Mouse (Mus musculus) neutrophil, adult 5-6 weeks (primary cell): Measurements from ENCODE around the gene Dhx34. TPM values are rescaled to one million over a fixed set of nuclear protein-coding genes. Genes with fewer than 3 reads are reported as not detected.

Experiments
- ATAC-seq: fragments of 151-379, 151-347 bp; 2 replicates; pipeline ENCODE4 v1.8.0; 2017; ENCODE audit warnings: mild to moderate bottlenecking, moderate TSS enrichment; ENCODE audit not compliant: insufficient number of reproducible peaks, poor library complexity, low FRiP score, severe bottlenecking; ENCODE audit errors: extremely low read depth
- total RNA-seq: library from RNA; stranded (forward); fragments of 200-1000 nt; gene quantifications from 2 replicates; pipeline ENCODE4 v1.2.3, GENCODE M21; 2017

Dhx34 gene
- total RNA-seq, 1 experiment from 2014 or later, result 12.5 TPM

DNA sequence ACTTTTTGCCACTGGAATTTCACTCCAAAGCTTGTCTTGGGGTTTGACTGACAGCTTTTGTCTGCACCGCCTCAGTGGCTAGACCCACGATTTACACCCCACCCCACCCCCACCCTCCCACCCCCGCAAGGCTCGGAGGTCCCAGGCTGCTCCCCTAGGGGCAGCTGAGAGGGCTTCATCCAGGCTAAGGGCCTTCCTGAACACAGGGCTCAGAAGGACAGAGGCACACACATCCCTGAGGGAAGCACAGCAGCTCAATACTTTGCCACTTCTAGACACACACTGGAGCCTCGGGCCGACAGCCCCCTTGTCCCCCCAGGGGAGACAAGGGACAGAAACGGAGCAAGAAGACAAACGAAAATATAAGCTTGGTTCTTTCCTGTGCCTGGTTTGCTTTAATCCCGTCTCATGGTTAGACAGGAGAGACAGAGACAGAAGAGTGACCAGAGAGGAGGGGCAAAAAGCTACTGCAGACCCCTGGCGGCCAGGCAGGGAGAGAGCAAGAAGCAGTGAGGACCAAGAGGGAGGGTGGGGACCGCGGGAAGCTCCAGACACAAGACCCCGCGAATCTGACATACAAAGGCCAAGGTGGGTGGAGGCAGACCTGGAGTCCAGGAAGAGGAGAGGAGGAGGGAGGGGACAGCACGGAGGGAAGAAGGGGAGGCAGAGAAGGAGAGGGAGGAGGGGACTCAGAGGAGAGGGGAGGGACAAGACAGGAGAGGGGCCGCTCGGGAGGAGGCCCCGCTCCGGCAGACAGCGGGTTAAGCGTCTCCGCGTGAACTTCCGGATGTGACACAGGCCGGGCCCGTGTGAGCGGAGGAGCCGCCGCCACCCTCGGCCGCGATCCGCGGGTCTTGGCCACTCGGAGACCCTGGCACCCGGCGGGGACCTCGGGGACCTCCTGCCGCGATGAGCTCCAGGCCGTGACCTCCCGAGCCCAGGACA lies 47.0 kb downstream of the Dhx34 start, which contains the start of gene Meis3:
Gene Meis3 (plus strand): TSS at position 494 of the 945 bp plus-strand sequence.
- ATAC-seq, result peak; percentile 15; the same call in 1 of the 2 replicates

DNA sequence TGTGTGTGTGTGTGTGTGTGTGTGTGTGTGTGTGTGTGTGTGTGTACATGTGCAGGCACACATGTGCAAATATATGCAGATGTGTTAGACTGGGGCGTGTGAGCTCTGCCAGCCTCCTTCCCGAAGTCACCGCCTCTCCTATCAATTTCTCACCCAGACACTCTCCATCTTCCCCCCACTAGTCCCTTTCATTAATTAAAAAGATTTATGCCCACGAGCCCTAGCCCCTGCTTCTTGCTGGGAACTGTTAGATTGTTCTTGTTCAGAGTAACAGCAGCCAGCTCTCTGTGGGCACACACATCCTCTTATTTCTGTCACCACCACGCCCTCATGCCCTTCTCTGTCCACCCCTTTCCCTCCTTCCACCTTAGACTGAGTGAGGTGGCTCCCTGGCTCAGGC lies 48.7 kb downstream of the Dhx34 start:
- no peak for ATAC-seq

DNA sequence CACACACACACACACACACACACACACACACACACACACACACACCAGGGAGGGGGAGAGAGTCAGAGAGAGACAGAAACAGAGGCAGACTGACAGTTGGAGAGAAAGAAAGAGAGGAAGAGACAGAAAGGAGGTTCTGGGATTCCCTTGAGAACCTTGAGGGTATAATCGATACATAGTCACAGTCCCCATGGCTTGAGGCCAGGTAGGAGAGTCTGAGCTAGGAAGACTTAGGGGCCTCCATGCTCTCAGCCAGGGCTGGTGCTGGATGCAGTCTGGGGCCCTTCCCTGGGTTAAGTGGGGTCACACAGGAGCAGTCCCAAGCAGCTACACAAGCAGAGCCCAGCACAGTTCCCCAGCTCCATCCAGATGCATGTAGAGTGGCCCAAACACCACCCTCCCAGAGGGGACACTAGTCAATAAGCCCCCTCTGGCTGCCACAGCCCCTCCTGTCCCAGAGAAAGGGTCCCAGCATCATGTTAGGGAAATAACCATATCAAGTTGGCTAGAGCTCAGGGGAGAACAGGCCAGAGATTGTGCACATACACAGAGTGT lies 49.2 kb downstream of the Dhx34 start:
- no peak for ATAC-seq

DNA sequence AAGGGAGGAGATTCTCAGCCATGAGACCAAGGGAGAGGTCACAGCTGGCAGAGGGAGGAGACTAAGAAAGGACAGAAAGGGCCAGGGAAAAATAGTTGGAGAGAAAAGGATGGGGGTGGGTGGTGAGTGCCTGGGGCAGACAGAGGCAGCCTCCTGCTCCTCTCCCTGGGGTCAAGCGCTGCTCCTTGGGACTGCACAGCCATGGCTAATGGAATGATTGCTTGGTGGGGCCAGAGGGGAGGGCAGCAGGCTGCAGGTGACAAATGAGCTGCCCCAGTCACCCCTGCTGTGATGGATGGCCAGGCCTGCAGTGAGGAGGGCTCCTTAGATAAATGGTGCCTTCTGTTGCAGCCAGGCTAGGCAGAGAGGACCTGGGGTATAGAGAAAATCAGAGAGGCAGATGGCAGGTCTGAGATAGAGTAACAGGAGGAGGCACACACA lies 49.7 kb downstream of the Dhx34 start:
- no peak for ATAC-seq

DNA sequence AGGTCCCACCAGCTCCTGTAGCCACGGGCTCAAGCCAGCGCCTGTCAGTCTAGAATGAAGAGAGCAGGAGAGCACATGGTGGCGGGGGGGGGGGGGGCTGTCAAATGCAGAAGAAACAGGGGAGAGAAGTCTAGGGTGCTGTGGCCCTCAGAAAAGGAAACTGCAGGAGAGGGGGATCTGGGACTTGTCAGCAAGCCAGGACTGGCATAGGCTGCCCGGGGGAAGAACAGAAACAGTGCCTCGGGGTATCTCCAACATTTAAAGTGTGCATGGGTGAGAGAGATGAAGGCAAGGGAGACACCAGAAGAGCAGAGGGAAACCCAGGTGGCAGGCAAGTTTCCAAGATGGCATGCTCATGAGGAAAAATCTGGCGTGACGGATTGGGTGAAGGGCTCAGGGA lies 59.8 kb downstream of the Dhx34 start:
- ATAC-seq, result no peak

DNA sequence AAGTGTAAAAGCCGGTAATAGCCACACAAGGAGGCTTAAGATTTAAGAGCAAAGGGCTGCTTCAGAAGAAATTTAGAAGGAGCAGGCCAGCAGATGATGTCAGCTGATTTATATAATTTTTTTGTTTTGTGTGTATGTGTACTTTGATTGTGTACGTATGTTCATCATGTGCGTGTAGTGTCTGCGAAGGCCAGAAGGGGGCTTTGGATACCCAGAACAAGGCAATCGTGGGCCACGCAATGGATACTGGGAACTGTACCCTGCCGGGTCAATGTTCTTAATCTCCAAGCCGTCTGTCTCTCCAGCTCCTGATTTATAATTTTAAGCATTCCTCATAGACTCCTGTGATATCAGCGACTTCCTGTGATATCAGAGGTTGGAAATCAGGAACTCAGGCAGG lies 60.5 kb downstream of the Dhx34 start:
- ATAC-seq, result no peak

DNA sequence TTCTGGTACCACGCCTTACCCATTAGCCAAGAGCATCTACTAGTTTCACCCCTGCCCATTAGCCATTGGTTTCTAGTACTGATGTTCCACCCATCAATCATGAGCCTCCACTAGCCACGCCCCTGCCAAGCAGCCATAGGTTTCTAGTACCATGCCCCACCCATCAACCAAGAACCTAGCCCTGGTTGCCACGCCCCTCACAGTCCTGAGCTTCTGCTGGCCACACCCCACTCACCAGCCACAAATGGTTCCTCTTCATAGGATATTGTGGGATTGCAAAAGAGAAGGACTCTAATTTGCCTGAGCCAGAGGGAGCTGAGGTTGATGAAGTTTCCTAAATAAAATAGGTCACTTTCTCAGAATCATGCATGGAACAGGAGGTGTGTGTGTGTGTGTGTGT lies 61.1 kb downstream of the Dhx34 start:
- ATAC-seq, result no peak

DNA sequence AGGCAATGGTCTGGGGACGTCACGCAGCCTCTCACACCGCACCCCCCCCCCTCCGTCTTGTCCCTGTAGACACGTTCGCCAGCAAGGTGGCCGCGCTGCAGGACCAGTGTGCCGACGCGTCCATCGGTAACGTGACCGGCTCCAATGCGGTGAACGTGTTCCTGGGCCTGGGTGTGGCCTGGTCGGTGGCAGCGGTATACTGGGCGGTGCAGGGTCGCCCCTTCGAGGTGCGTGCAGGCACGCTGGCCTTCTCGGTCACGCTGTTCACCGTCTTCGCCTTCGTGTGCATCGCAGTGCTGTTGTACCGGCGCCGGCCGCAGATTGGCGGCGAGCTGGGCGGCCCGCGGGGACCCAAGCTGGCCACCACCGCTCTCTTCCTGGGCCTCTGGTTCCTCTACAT lies 63.1 kb downstream of the Dhx34 start:
- ATAC-seq, result no peak

DNA sequence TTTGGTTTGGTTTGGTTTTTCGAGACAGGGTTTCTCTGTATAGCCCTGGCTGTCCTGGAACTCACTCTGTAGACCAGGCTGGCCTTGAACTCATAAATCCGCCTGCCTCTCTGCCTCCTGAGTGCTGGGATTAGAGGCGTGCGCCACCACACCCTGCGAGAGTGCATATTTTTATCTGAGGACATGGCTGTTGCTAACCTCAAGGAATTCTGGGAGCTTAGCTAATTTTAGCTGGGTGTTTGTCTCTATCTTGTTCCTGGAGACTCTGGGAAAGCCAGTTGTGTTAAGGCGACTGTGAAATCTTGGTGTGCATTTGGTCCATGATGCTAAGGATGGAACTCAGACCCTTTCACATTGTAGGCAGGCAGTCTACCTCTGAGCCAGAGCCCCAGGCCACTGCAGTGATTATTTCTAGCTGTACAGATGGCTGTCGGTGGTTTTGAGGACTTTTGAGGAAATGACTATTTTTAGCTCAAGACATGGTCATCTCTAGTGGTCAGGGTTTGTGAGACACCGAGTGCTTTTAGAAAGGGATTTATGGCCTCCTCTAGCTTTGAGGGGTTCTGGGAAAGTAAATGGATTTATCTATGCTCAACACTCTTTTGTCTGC lies 65.6 kb downstream of the Dhx34 start:
- ATAC-seq, result no peak

DNA sequence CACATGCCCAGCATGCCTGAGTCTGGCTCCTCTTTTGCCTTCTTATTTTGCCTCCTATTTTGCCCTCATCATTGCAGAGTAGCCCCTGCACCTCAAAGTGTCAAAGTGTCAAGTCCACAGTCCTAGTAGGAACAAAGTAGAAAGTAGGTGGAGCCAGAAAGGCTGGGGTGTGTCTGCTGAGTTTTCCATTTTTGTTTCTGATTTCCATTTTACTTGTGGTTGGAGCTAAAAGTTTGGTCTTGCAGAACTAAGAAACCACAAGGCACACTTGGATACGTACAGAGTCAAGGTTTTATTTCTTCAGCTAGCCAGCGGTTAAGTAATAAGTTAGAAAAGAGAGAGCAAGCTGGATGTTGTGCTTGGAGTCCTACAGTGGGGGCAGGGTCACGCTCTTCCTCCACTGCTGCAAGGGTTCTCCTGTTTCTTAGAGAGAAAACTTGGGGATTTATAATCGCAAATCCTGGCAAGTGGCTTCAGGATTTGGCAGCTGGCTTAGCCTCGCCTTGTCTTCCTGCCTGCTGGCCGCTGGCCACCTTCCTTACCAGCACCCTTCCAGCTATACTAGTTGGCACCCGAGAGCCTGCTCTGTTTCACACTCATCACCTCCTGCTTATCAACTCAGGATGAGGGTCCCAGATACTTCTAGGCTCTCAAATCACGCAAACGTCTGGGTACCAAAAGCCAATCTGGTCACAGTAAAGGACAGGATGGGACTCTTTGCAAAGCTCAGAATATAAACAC lies 66.5 kb downstream of the Dhx34 start:
- ATAC-seq, result no peak

DNA sequence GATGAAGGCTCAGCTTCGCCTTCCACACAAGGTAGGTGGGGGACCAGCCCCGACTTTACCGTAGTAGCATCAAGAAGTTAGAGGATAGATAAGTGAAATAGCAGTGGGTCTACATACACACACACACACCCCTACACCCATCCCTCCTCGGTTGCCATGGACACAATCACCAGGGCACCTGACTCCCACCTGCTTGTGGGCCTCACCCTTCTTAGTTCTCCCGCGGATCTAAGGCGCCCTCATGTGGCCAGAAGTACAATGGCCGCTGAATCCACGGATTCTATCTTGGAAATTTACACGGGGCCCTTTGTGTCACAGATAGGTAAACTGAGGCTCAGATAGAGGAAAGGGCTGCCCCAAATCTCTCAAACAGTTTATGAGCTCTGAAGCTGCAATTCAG lies 68.3 kb downstream of the Dhx34 start:
- ATAC-seq, result peak; percentile 71; the same call in 1 of the 2 replicates

DNA sequence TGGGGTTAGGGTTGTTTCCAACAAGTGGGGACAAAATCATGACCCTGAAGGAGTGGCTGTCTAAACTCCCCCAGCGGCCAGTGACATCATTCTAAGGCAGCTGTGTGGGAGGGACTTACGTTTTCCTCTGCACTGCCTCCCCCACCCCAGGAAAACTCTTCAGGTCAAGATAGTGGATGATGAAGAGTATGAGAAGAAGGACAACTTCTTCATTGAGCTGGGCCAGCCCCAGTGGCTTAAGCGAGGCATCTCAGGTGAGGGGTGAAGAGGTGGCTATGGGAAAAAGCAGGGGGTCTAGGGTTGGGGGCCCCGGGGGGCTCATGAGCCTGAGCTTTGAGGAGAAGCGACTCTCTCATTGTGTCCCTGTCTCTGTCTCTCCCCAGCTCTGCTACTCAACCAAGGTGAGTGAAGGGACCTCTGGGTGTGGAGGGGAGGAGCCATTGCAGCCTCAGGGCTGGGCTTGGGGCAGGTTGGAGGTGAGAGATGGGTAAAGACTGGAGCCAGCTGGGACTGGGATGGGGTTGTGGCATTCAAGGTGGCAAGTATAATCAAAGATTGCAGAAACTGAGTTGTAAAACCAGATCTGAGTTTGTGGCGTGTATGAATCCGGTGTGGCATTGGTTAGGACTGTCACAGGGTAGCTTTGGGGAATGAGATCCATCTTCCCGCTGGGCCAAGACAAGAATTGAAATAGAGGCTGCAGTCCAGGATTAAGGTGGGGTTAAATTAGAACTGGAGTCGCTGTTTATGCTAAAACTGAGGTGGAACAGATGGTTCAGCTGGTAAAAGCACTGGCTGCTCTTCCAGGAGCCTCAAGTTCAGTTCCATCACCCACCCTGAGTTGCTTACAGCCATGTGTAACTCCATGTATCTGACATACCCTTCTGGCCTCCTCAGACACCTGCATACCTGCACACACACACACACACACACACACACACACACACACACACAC lies 71.4 kb downstream of the Dhx34 start:
- no peak for ATAC-seq

DNA sequence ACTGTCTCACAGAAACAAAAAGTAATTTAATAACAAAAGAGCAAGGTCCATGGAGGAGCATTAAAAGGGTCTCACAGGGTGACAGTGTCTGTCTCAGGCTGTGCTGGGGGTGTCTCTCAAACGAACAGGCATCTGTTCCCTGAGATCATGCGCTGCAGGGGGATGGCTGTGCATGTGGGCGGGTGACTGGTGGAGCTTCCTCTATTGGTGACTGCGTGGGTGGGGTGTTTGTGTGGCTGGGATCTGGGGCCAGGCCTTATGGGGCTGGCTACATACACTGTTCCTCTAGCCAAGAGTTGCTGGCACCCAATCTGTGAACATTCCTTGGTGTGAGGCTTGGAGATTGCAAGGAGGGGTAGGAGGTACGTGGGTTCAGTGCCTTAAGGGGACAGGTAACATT lies 72.6 kb downstream of the Dhx34 start:
- ATAC-seq, result no peak

DNA sequence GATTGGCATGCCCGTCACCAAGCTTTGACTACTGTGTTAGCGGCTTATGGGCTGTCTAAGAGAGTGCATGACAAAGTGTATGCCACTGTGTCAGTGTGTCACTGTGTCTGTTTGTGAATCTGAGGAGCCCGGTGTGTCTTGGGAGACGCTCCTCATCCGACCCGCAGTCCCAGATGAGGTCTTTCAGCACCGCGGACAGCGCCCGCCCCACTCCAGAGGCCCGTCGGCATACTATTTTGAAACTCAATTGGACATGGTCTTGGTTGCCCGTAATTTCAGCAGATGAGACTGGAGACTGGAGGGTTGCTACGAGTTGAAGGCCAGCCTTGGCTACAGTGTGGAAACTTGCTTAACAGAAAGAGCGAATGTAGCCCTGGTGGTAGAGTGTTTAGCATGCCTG lies 74.2 kb downstream of the Dhx34 start:
- no peak for ATAC-seq

Other genes with a start within 250 kb of the Dhx34 start
- 11.9 and 12.9 TPM in 2 replicates for gene Bicra, start 174.1 kb downstream of the Dhx34 start, total RNA-seq
- gene Zfp541, start 160.2 kb downstream of the Dhx34 start, total RNA-seq, result 0.61 and 0.70 TPM in 2 replicates
- 75.3 and 78.1 TPM in 2 replicates for gene Napa, start 123.6 kb downstream of the Dhx34 start, total RNA-seq
- gene Kptn, start 102.1 kb downstream of the Dhx34 start, total RNA-seq, result 12.8 and 16.9 TPM in 2 replicates
- 0.25 TPM in 1 of 2 replicates, not detected in the other for gene Slc8a2, start 92.2 kb downstream of the Dhx34 start, total RNA-seq
- 2.5 and 4.5 TPM in 2 replicates for gene Meis3, start 46.9 kb downstream of the Dhx34 start, total RNA-seq
- gene C5ar2, start 22.1 kb upstream of the Dhx34 start, total RNA-seq, result 74.4 and 76.5 TPM in 2 replicates
- 119 and 133 TPM in 2 replicates for gene C5ar1, start 37.5 kb upstream of the Dhx34 start, total RNA-seq
- 10.1 and 13.2 TPM in 2 replicates for gene Inafm1, start 51.6 kb upstream of the Dhx34 start, total RNA-seq
- gene Ccdc9, start 64.8 kb upstream of the Dhx34 start, total RNA-seq, result 143 and 164 TPM in 2 replicates
- gene Bbc3, start 86.4 kb upstream of the Dhx34 start, total RNA-seq, result 7.0 and 7.7 TPM in 2 replicates
- gene Sae1, start 165.8 kb upstream of the Dhx34 start, total RNA-seq, result 110 and 123 TPM in 2 replicates
- gene Zc3h4, start 178.9 kb upstream of the Dhx34 start, total RNA-seq, result 35.1 and 45.9 TPM in 2 replicates
- 5.8 and 6.8 TPM in 2 replicates for gene Tmem160, start 230.7 kb upstream of the Dhx34 start, total RNA-seq